Mouse (Mus musculus) midbrain, embryonic 15.5 days (tissue): ENCODE measurements around the gene Trim33. TPM values are rescaled to one million over a fixed set of nuclear protein-coding genes. Genes with fewer than 3 reads are reported as not detected.

Source experiments
- ATAC-seq: fragments of 200-750 bp; cut with Nextera tagmentation; replicated peaks from 2 replicates; pipeline ENCODE4 v1.8.0; 2017; ENCODE audit warnings: moderate TSS enrichment
- H3K27ac ChIP-seq: fragments of 300-500 bp; sonication (generic); 2 replicates; pipeline ENCODE4 v1.5.1; 2015; ENCODE audit warnings: mild to moderate bottlenecking, inconsistent platforms
- H3K27me3 ChIP-seq: fragments of 300-500 bp; sonication (generic); replicated peaks from 2 replicates; pipeline ENCODE4 v1.6.1; 2015; ENCODE audit warnings: inconsistent platforms
- H3K36me3 ChIP-seq: fragments of 300-500 bp; sonication (generic); replicated peaks from 2 replicates; pipeline ENCODE4 v1.6.1; 2015; ENCODE audit warnings: inconsistent platforms
- H3K4me1 ChIP-seq: fragments of 300-500 bp; sonication (generic); 2 replicates; pipeline ENCODE4 v1.6.1; 2015; ENCODE audit warnings: inconsistent platforms
- H3K4me2 ChIP-seq: fragments of 300-500 bp; sonication (generic); 2 replicates; pipeline ENCODE4 v1.6.1; 2015; ENCODE audit warnings: inconsistent platforms, mild to moderate bottlenecking, moderate library complexity
- H3K4me3 ChIP-seq: fragments of 300-500 bp; sonication (generic); 2 replicates; pipeline ENCODE4 v1.5.1; 2015; ENCODE audit warnings: mild to moderate bottlenecking, inconsistent platforms
- H3K9ac ChIP-seq: fragments of 300-500 bp; sonication (generic); 2 replicates; pipeline ENCODE4 v1.6.1; 2015; ENCODE audit warnings: mild to moderate bottlenecking, inconsistent platforms
- H3K9me3 ChIP-seq: fragments of 300-500 bp; sonication (generic); 2 replicates; pipeline ENCODE4 v1.6.1; 2016; ENCODE audit warnings: inconsistent platforms
- WGBS: fragments of 180-500 bp; shearing (Covaris S2); methylation state at CpG from one replicate; pipeline ENCODE4 v1.1.7; 2015; ENCODE audit warnings: mixed read lengths; 5-methylcytosine and 5-hydroxymethylcytosine counted together
- polyA plus RNA-seq: library from polyadenylated mRNA; unstranded; fragments of >200 nt; fragmentation: Nextera tagmentation; extraction: Ambion mirVana; gene quantifications from 2 replicates; pipeline ENCODE4 v1.2.1, GENCODE M21; 2015

Trim33 gene
- polyA plus RNA-seq, 1 experiment from 2014 or later: 33.7 TPM

DNA sequence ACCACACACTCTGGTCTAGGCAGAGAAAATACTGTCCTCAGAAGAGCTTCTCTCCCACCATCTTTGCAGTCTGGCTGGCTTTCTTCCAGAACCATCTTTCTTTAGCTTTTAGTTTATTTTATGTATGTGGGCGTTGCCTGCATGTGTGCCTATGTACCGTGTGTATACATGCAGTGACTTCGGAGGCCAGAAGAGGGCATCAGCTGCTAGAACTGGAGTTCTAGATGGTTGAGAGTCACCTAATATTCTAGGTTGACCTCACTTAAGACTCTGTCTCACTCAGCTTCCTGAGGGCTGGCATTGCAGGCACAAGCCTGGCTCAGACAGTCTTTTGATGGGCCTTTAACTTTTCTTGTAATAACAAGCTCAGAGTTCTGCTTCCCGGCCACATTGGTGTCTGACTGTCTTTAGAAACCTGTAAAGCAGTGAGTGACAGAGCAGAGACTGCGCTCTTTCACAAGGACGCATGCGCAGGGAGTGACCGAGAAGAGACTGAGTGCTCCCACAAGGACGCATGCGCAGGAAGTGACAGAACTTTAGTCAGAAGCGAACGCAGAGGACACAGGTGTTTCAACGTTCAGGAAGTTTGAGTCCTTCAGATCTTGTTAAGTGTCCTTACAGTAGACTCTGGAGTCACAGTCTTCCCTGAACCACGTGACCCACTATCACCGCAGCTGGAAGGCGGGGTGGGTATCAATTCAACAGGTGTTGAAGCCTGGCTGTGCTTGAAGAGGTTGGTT, 107.4 kb downstream of the Trim33 start:
- no peak overlapping the region for H3K9ac ChIP-seq
- no peak overlapping the region for H3K4me2 ChIP-seq
- H3K9me3 ChIP-seq: no peaks in the 10 kb centered on the region
- WGBS: 93% methylated on average over 16 of the region's 16 CpGs
- no peak overlapping the region for H3K27ac ChIP-seq
- ATAC-seq: no peak
- no peaks in the 10 kb centered on the region for H3K4me1 ChIP-seq
- no peaks in the 10 kb centered on the region for H3K36me3 ChIP-seq
- no peak overlapping the region for H3K4me3 ChIP-seq
- no peaks in the 10 kb centered on the region for H3K27me3 ChIP-seq

DNA sequence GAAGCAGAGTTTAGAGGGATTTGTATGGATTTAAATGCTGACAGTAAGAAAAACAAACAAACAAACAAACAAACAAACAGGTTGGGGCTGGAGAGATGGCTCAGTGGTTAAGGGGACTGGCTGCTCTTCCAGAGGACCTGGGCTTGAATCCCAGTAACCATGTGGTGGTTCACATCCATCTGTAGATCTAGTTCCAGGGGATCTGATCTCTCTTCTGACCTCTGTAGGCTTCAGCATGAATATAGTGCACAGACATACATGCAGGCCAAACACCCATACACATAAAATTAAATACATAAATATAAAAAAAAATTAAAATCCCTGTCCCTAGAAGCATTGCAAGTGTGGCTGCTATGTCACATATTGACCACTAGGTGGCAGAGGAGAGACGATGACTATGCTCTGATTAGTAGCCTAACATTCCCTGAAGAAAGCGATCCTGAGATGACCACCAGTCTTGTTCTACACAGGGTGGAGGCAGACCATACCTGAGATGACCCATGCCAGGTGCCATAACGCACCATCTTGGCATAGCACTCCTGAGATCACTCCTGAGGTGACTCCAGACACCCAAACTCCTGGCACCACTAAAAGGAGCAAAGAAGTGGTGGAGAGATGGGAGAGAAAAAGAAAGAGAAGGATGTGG, 113.6 kb downstream of the Trim33 start:
- Histone ChIP-seq H3K36me3 (no peaks in the 10 kb centered on the region), H3K27ac (no peak overlapping the region), H3K4me1 (peaks cover 3% of the 10 kb centered on the region; the same call in 1 of the 2 replicates), H3K4me3 (no peak overlapping the region), H3K9ac (no peak overlapping the region), H3K4me2 (no peak overlapping the region), H3K27me3 (no peaks in the 10 kb centered on the region), H3K9me3 (no peaks in the 10 kb centered on the region)
- ATAC-seq: peak; percentile 94
- WGBS: 3% methylated on average over 3 of the region's 3 CpGs

DNA sequence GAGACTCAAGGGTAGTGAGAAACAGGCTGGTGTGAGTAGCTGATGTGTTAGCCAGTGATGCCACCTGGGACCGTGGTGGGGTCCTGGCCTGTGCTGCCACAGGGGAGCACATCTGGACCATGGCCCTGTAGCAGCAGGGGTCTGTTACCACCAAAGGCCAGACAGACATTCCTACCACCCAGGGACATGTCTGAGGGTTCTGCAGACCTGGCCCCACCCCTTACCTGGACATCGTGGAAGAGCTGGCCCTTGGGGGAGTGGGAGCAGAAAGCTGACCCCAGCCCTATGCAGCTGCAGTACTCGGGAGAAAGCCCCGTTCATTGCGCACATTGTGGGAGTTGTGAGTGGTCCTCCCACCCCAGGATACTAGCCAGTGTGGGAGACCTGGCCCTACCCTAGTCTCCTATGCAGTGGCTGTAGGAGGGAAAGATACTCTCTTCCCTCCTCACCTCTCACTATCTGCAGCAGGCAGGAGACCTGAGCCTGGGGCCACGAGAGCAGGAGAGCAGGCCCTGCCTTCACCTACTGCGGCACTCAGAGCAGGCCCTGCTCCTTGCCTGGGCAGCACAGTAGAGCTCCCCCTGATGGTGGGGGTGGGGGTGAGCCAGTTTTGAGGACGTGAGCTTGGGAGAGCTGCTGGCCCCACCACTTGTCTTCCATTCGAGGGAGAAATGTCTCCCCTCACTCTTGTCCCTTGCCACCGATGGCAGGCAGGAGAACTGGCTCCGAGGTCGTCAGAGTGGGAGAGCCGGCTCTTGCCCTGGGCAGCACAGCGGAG, 114.4 kb downstream of the Trim33 start:
- peak; percentile 70 for ATAC-seq

DNA sequence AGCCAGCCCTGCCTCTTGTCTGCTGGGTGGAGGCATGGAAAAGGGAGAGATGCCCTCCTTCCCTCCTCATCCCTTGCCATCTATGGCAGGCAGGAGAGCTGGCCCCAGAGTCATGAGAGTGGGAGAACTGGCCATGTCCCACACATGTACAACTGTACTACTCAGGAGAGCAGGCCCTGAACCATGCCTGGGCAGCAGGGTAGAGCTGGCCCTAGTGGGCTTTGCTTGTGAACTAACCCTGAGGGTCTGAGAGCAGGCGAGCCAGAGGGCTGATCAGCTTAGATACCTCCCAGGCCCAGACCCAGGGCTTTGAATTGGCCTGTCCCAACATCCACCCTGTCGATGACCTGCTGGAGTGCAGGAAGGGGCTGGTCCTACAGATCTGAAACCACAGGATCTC, 115.0 kb downstream of the Trim33 start:
- Histone ChIP-seq H3K4me1 (peaks cover 3% of the 10 kb centered on the region; the same call in 1 of the 2 replicates), H3K9me3 (no peaks in the 10 kb centered on the region), H3K4me3 (no peak overlapping the region), H3K36me3 (no peaks in the 10 kb centered on the region), H3K27me3 (no peaks in the 10 kb centered on the region), H3K9ac (no peak overlapping the region), H3K27ac (no peak overlapping the region), H3K4me2 (no peak overlapping the region)
- no peak for ATAC-seq
- WGBS: 78% methylated on average over 2 of the region's 2 CpGs

More for the DNA sequence above, 114.4 kb downstream of the Trim33 start:
- 78% methylated on average over 14 of the region's 14 CpGs for WGBS
- H3K4me1 ChIP-seq: peaks cover 3% of the 10 kb centered on the region; the same call in 1 of the 2 replicates
- no peak overlapping the region for H3K27ac ChIP-seq
- H3K4me2 ChIP-seq: no peak overlapping the region
- H3K36me3 ChIP-seq: no peaks in the 10 kb centered on the region
- H3K9me3 ChIP-seq: no peaks in the 10 kb centered on the region
- no peak overlapping the region for H3K4me3 ChIP-seq
- H3K9ac ChIP-seq: no peak overlapping the region
- H3K27me3 ChIP-seq: no peaks in the 10 kb centered on the region

DNA sequence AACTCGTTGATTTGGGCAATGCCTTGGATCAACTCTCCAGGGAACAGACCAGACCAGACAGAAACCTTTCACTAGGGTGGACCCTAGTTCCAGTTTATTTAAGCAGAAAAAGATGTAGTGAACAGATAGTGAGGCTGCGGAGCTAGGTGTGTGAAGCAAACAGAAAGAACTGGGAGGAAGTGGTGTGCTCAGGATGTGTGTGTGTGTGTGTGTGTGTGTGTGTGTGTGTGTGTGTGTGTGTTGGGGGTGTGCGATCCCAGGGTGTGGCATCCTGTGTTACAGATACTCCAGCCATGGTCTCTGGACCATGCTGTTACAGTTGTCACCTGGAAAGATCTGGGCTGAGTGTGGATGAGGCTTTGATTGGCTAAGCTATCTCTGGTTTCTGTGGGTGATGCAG, 118.4 kb downstream of the Trim33 start:
- no peak for ATAC-seq
- Histone ChIP-seq H3K27ac (no peak overlapping the region), H3K4me2 (no peak overlapping the region), H3K27me3 (no peaks in the 10 kb centered on the region), H3K4me1 (peaks cover 18% of the 10 kb centered on the region), H3K36me3 (no peaks in the 10 kb centered on the region), H3K4me3 (no peak overlapping the region), H3K9me3 (no peaks in the 10 kb centered on the region), H3K9ac (no peak overlapping the region)
- WGBS: 89% methylated on average over 3 of the region's 3 CpGs

GRCm38 (mm10) chr3:103400807-103401206, 121.7 kb downstream of the Trim33 start:
- peaks cover 18% of the 10 kb centered on the region for H3K4me1 ChIP-seq
- H3K36me3 ChIP-seq: no peaks in the 10 kb centered on the region
- ATAC-seq: peak; percentile 22; the same call in 1 of the 2 replicates
- no peak overlapping the region for H3K4me2 ChIP-seq
- no peaks in the 10 kb centered on the region for H3K9me3 ChIP-seq
- H3K4me3 ChIP-seq: no peak overlapping the region
- H3K9ac ChIP-seq: no peak overlapping the region
- 67% methylated on average over 6 of the region's 6 CpGs for WGBS
- peak overlapping the region; percentile 81 for H3K27ac ChIP-seq
- no peaks in the 10 kb centered on the region for H3K27me3 ChIP-seq

DNA sequence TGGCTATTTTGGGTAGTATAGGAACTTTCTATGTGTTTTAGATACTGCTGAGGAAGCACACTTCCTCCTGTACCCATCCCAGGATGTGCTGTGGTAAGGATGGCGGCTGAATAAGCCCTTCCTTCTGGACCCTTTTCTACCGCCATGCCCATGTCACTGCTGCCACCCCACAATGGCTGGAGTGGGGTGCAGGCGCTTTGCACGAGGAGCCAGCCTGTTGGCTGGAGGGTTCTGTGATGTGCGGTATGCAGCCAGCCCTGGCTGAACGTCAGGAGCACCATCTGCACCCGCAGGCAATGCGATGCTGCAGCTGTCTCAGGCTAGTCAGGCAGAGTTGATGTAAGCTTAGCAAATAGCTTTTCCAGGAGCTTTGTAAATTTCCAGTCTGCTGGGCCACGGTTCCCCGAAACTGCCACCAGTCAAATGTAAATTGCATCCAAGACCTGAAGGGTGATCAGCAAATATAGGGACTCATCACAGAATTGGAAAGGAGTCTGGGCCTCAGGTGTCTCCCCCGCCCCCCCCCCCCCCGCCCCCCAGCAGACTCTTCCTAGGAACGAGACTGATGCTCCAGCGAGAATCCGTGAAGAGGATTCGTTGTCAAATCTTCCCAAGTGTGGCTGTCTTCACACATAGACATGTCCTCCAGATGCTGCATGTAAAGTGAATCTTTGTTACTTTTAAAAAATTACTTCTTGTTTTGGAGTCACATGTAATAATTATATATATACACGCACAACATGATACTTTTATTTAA, 122.4 kb downstream of the Trim33 start:
- Histone ChIP-seq H3K27ac (peak overlapping the region; percentile 81), H3K27me3 (no peaks in the 10 kb centered on the region), H3K36me3 (no peaks in the 10 kb centered on the region), H3K4me1 (peaks cover 18% of the 10 kb centered on the region), H3K4me3 (no peak overlapping the region), H3K4me2 (0 out of 2 replicates have a peak overlapping the region, but pooled peaks have one; percentile 15), H3K9me3 (no peaks in the 10 kb centered on the region), H3K9ac (no peak overlapping the region)
- 27% methylated on average over 17 of the region's 17 CpGs for WGBS
- ATAC-seq: peak; percentile 78

- no peaks in the 10 kb centered on the region for H3K9me3 ChIP-seq
- peaks cover 22% of the 10 kb centered on the region for H3K4me1 ChIP-seq
- H3K27me3 ChIP-seq: no peaks in the 10 kb centered on the region
- no peaks in the 10 kb centered on the region for H3K36me3 ChIP-seq
- H3K4me2 ChIP-seq: no peak overlapping the region
- H3K27ac ChIP-seq: peak overlapping the region; percentile 69
- WGBS: 17% methylated on average over 10 of the region's 10 CpGs
- H3K9ac ChIP-seq: no peak overlapping the region
- peak; percentile 89 for ATAC-seq
- H3K4me3 ChIP-seq: no peak overlapping the region
Observed at GRCm38 (mm10) chr3:103402212-103402611, 123.1 kb downstream of the Trim33 start.

DNA sequence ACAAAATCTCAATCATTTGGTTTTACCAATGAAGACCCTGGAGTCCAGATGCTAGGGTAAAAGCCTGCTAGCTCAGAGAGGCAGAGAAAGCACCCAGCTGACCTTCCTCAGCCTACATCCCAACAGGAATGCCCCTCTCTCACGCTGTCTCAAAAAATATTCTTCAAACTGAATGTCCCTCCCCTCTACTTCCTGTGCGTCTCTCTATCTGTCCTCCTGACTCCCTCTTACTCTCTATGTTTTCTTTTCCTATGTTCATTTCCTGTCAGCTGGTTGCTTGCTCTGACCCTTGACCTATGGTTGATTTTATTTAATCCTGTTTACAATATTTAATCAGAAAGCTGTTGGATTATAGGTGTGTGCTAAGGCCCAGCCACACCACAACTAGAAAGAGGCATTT, 126.0 kb downstream of the Trim33 start:
- Histone ChIP-seq H3K27ac (no peak overlapping the region), H3K4me3 (no peak overlapping the region), H3K9me3 (no peaks in the 10 kb centered on the region), H3K36me3 (no peaks in the 10 kb centered on the region), H3K4me1 (peaks cover 22% of the 10 kb centered on the region), H3K4me2 (no peak overlapping the region), H3K9ac (no peak overlapping the region), H3K27me3 (no peaks in the 10 kb centered on the region)
- ATAC-seq: no peak
- 88% methylated on average over 2 of the region's 2 CpGs for WGBS

DNA sequence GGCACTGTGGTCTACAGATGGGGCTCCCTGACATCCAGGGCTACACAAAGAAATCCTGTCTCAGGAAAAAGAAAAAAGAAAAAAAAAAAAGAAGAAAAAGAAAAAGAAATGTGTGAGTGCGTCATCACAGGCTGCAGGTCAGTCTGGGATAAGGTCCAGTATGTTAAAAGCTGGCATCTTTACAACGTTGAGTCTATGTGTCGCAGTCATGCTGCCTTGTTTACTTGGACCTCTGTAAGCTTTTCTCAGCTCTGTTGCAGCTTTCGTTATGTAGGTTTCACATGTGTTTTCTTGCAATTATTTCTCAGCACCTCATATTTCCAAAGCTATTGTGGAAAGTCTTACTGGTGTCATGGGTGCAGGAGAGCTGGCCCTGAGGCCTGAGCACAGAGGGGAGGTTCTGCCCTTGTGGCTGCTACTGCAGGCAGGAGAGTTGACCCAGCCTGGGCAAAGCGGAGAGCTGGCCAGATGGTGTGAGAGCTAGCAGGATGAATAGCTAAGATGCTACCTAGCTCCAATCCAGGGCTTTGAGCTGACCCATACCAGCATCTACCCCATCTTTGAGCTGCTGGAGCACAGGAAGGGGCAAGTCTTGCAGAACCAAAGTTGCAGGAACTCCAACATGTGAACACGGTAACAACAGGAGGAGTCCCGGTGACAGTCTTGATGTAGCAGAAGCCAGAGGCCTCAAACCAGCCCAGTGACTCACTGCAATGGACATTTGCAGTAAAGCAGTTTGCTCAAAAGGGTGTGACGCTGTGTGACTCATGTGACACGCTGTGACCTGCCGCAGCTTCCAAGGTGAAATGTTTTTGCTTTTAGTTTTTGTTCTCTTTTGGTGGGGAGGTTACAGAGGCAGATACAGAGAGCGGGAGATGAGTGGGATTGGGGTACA, 127.0 kb downstream of the Trim33 start:
- H3K9ac ChIP-seq: no peak overlapping the region
- peaks cover 18% of the 10 kb centered on the region for H3K4me1 ChIP-seq
- ATAC-seq: no peak
- H3K4me2 ChIP-seq: no peak overlapping the region
- no peaks in the 10 kb centered on the region for H3K36me3 ChIP-seq
- H3K27me3 ChIP-seq: no peaks in the 10 kb centered on the region
- H3K9me3 ChIP-seq: no peaks in the 10 kb centered on the region
- H3K4me3 ChIP-seq: no peak overlapping the region
- no peak overlapping the region for H3K27ac ChIP-seq
- WGBS: 86% methylated on average over 11 of the region's 11 CpGs
